Mouse (Mus musculus) urinary bladder, postnatal 4 days (tissue): ENCODE measurements around the gene Gmds.

Source experiments
- DNase-seq, 2 experiments: peaks; one replicate each; pipeline ENCODE4 v3.0.0; 2021 to 2022; ENCODE audit warnings: low spot score in 2 of 2

Gmds gene

DNA sequence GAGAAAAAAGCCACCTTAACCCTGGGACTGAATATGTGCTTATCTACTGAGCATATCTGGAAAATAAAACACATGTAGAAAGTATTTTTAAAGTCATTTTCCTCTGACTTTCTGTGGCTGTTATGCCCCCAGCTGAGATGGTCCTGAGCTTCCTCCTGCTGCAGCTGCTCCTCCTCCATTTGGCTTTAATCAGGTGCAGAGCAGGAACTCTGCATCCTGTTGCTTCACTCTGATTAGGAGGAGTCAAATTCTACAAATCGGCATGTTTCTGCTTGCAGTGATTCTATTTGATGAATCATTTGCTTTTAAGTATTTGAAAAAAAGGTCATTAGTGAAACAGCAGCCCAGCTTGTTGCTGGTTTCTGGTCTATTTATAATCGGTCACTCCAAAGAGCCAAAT is 177.0 kb downstream of the Gmds start:
- DNase-seq: no peak

DNA sequence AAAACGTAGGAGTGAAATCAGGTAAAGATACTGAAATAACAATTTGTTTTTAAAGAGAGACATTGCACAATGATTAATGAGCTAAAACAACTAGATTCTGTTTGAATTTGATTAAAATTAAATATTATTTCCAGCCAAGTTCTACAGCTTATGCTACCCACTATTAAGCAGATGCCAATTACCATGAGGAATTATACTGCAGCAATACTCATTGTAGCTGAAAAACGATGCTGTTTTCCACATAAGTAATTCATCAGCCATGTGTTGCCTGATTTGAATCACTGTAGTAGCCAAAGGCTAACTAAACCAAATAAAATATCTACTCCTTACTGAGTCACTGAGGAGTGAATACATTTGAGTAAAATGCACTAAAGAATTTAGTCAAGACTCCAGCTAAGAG is 180.3 kb downstream of the Gmds start:
- no peak for DNase-seq

DNA sequence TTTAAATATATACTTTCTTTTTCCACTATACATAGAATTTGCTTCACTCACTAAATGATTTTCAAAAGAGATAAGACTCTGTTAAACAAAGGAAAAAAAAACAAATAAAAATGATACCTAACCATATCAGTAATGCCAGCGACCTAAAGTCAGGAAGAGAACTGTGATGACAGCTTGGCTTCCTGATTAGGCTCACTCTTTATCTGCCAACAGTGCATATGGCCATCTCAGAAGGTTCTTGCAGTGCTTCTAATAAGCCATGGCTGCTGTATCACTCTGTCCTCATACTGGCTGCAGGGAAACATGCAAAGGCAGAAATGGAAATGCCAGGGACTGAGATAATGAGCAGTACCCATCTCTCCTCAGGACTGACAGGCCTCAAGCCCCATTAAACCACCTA is 192.6 kb downstream of the Gmds start:
- no peak for DNase-seq

DNA sequence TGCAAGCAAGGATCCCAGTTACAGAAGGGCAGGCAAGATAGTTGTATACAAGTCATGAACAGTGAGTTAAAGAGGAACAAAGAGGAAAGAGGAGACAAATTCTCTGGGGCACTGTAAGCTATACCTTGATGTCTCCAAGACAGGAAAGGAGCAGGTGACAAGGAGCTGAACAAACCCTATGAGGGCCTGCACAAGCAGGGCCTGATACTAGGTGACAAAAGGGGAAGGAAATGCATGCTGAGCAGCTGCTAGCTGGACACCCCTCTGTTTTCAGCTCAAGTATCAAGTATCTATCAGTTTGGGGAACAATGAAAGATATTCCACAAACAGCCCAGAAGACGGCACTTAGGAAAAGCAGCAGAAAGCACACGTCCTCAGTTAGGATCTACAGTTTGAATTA is 193.4 kb downstream of the Gmds start:
- no peak for DNase-seq

DNA sequence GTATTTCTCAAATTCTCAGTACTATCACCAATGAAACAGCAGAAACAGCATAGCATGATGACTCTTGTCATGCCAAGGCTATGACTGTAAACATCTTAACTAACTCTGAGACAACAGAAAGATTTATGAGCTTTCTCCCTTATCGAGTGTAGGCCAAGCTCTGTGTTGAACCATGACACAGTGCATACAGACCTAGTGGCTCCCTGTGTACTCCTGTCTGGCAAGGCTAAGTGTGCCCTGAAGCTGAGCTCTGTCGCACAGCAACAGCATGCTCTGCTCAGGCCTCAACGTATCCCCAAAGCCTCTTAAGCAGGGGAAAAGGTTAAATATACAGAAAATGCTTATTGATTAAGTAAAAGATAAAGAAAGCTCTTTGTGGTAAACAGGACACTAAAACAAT is 194.9 kb downstream of the Gmds start:
- no peak for DNase-seq

DNA sequence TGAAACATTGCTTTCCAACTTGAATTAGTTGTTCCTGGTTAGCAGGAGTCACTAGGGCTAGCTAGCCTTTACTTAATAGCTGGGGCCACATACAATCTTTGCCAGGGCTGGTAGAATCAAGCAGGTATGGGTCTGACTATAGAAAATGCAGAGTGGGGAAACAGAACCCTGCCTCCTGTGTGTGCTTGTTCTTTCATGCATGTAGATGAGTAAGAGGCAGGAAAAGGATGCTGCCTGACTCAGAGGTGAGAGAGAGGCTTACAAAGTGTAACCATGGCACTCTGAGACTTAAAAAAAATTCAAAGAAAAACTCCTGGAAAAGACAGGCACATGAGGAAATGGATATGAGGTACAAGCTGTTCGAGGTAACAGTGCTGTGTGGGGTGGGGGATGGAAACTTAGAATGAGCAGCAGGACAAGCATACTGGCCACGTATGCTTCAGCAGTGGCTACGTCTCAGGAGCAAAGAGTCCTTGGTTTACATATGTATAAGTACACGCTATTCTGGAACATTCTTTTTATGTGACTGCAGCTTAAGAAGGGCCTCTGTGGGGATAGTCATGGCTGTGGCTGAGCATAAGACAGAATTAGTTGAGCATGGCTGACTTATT is 203.8 kb downstream of the Gmds start:
- no peak for DNase-seq

DNA sequence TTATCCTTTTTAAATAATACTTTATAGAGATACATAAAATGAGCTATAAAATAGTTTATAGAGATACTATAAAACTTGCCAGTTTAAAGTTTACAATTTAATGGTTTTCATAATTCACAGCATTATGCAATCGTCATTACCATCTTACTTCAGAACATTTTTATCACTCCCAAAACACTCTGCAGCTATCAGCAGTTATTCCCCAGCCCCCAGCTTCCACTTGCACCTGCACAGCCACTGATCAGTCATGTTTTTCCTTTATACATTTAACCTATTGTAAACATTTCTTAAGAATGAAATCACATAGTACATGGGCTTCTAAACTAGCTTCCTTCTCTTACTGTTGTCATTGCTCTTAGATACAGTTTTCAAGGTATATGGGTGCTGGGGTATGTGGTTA is 208.6 kb downstream of the Gmds start:
- no peak for DNase-seq

DNA sequence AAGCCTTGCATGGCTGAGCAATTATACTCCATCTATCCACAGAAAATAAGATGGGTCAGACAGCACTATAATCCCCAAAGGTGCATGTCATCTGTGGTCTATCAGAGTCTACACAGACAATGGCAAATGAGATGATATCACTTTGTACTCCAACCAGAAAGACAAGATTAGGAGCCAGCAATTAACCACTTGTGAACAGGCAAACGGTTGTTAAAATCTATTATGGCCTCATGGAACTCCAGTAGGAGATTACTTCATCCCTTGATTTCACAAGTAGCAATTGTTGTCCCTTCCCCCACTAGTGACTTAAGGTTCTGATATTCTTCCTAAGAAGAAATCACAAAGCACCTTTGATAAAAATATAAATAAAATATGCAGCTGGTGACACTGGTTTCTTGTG is 220.2 kb downstream of the Gmds start:
- DNase-seq: no peak

DNA sequence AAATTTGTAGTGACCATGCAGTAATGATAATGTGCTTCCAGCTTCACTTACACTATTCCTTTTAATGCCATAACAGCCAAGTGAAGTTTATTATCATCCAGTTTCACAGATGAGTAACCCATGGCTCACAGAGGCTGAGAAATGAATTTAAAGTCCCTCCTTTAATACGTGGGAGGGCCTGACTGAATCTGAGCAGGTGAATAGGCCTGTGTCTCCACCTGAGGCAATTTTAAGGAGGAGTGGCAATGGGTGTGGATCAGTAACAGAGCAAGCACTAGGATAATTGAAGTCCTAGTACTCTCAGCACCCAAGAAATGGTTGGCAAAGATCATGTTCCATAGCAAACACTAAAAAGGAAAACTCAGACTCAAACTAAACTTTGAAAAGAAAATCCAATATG is 223.1 kb downstream of the Gmds start:
- no peak for DNase-seq

DNA sequence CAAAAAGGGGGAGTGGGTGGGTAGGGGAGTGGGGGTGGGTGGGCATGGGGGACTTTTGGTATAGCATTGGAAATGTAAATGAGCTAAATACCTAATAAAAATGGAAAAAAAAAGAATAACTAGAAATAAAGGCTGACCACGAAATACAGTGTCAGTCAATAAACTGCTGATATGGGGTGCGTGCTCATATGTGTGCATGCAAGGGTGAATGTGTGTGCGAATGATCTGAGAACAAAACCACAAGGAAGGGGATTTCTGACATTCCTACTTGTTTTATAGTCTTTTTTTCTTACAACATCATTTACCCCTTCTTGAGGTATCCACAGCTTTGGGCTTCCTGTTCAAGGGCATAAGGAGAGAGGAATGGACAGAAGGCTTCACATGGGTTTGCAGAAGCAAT is 224.7 kb downstream of the Gmds start:
- DNase-seq: no peak

DNA sequence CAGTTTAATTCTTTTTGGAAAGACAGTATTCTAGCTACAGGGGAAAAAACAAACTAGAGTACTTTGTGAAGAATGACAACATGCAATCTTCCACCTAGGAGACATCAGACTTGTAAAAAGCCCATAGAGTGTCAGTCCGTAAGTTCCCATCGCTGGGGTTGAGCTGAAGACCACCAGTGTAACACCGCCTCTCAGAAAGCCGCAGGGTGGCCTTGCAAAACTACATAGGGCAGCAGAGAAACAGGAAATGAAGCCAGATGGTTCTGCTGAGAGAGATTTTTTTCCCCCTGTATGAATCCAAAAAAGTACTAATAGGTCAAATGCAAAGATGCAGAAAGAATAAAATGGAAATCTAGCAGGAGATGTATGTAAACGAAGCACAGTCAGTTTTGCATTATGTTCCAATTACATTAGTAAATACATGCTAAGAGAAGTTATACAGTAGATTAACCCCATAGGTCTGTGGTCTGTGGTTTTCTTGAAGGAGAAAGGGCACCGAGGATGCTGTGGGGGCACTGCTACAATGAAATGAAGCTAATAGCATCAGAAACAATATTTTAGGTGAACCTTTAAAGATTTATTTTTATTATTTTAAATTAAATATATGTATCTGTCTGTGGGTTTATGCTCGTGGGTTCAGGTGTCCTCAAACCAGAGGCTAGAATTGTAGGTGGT is 250.1 kb downstream of the Gmds start:
- no peak for DNase-seq

DNA sequence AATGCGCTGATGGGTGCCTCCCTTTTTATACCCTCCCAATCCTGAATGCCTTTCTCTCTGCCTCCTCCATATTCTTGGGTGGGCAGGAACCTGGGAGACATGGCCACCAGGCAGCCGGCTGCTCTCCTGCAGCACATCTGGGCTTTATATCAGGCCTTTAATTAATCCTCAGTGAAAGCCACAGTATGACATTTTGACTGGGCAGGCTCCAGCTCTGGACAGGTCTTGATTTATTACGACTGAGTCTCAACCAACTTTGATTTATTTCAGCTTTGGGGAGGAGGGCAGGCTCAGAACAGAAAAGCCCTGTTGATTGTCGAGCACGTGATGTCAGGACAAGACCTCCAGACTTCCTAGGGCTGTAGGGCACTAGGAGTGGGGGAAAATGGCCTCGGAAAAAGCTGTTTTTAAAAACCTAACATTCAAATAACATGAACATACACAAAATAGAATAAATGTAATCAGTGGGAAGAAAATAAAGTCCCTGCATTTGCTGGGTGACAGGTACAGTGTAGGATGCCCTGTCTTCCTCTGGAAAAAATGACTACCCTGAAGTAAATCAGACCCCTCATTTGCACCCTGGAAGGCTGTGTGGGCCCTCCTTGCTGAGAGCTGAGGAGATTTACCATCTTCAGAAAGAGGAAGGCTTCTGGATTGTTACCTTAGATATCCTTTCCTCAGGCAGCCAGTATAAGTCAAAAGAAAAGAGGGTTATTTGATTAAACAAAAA is 257.9 kb downstream of the Gmds start:
- DNase-seq: no peak

DNA sequence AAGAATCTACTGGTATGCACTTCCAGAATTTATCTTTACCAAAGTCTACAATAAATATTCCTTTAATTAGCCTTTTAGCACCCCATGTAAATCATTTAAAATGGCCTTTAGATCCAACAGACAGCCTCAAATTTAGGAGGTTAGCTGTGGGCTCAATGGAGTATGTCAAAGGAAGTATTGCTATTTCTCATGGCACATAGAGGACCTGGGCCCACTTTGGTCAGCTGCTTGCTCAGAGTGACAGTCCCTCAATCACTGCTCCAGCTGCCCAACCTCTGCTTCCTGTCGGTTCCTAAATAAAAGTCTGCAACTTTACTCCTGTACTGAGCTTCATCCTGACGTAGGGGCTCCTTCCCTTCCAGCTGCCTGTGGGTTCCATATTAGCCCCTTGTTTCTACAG is 264.9 kb downstream of the Gmds start:
- DNase-seq: no peak

DNA sequence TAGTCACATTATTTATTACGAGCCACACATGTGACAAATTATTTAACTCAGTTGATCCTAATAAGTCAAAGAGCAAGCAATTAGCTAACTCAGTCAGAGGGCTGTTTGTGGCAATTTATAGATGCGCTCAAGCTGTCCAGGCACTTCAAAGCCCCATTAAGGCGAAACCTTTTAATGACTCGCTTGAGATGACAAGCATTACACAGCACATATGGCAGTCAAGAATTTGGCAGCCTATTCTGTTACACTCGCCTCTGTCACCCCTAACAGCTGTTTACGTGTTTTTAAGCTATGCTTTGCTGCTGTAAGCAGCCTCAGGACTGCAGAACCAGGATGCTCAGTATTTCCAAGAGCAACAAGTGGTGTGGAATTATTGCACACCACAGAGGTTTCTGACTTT is 283.2 kb downstream of the Gmds start:
- no peak for DNase-seq

DNA sequence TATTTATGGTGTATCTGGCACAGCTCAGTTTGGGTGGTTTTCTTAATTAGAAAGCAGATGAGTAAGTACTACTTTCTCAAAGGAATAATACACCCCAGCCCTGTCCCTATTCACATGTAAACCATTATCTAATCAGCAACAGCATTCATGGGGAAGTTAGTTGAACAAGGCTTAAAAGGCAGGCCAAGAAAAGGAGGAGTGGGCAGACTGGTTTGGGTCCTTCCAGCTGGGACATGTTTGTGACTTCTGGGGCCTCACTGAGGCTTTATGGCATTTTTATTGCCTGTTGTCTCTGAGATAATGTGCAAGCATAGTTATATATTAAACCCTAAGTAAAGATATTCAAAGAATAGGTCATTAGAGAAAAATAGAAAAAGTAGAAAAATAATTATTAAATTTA is 285.0 kb downstream of the Gmds start:
- DNase-seq: no peak

DNA sequence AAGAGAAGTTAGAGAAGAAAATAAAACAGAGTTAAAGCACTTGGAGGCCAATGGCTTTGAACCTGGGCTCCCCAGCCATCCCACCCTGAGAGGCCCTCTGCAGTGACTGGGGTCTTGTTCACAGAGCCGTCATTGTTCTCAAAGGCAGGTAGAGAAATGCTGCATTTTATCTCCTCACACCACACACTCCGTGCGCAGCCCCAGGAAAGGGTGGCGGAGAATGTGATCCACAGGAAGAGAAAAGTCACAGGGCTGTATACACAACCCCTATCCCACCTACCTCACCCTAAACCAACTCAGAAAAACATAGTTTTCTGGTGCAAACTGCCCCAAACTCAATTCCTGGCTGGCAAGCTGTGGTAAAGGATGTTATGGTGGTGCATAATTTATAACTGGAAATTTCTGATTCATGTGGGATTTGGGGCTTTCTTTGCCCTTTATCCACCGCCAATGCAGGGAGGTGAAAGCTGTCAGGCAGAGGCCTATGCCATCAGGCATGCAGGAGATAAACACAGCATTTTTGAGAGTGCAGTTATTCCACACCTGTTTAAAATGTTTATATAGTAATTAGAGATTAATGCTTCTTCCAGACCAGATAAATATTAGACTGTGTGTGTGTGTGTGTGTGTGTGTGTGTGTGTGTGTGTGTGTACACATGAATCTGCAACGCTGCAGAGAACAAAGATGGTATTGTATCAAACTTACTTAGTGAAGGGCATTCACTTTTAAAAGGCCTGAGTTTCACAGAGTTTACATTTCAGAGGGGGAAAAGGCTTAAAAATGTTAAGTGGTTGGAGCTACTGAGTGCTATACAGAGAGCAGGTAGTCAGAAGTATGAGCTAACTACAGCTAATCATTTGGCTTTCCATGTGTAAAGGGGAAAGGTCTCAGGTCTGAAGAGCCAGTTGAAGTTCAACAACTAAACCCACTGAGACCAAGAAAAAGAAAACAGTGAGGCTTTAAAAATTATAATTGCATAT is 290.3 kb downstream of the Gmds start:
- DNase-seq: no peak

DNA sequence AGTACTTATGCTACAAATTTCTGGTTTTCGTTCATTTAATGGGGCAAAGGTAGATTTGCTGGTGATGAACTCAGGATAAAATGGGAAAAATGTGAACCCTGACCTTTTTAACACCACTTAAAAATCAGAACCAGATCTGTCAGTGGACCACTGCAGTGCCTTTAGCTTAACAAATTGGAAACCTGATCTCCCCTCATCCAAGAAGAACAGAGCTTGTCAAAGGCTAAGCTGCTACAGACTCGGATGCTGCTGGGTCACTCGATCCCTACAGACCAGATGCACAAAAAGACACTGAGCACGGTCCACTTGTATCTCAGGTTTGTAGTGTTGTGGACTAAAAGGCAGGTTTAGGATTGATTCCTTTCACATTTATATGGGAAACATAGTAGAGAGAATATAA is 291.6 kb downstream of the Gmds start:
- DNase-seq: no peak

DNA sequence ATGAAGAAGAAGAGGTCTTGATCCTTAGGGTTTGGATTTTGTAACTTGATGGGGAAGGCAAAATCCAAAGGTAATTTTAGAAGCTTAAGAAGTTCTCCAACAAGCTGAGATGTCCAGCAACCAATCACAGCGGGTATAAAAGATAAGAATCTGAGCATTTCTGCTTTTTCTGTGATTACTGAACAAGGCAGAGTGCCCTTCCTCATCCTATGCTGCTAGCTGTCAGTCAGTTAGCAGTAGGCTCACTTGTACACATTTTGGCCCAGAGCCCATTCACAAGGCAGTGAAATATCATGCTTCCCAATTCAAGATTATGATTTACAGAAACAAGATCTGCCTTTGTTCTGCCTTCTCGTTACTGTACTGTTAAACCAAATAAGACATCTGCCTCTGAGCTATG is 295.8 kb downstream of the Gmds start:
- DNase-seq: no peak

DNA sequence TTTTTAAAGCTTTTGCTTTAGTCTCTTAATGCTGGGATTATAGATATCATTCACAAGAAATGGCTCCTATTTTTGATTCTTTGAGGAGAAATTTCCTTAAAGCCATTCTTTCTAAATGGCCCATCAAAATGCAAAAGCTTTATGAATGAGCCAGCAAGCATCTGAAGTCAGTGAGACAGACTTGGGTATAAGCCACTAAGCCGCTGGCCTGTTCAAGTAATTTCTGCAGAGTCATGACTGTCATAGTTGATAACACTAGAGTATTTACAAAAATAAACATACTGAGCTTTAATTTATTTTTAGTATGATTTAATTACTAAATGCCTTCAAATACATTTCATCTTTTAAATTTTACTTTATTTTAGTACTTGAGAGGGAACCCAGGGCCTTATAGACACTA is 297.7 kb downstream of the Gmds start:
- DNase-seq: no peak

DNA sequence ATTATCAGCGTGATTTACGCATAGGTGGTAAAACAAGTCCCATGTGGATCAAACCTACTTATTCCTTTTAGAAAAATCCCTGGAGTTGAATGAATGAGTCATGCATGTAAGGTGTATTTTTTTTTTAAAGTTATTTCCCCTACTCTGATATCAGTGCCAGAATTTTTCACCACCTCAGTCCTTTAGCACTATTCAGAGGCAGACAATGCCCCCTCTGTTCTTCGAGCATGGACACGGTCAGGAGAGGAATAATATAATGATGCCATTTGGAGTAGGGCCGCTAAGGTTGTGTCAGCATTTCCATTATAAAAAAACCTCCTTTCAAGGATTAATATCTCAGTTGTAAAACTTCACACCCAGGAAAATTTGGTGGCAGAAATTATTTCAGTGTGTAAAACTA is 301.6 kb downstream of the Gmds start:
- DNase-seq: no peak

DNA sequence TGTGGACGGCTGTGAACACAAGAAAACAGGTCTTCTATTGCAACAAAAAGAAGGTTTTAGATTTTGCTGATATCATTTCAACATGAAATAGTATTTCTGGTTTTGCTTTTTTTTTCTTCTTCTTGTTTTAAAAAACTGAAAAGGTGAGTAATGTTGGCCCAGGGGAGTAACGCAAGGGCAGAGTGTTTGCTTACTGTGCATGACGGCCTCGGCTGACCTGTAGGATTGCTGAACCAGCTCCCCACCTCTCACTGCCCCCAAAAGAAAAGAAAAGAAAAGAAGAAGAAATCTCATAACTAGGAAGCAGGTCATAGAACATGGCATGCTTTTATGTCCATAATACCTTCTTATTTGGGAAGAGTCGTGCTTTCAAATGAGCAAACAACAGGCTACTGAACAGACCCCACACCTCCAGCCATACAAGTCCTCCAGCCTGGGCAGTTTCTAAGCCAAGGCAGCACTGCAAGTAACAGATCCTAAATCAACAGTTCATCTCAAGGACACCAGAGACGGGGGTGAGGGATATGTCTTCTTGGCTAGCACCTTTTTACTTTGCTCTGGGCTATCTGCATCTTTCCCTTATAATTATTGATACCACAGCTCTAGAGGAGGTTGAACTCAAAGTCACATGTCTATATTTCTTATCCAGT is 303.6 kb downstream of the Gmds start:
- DNase-seq: no peak

DNA sequence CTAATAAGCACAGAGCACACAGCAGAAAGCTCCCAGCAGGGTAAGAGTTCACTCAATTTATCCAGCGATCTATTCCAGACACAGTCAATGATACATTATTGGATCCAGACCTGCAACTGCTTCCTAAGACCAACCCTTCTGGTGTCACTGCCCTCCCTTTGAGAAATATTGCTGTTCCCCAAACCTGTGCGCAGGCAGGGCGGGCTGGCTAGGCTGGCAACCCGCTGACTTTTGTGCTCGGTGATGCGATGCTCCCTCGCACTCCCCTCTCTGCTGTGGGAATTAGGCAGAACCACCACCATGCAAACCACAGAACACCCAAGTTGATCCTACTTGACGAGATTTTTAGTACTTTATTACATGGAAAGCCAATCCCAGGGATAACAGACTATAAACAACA is 304.4 kb downstream of the Gmds start:
- DNase-seq: no peak
